Mouse (Mus musculus): Measurements from ENCODE around the gene Thsd7a.

The Thsd7a gene

GRCm38 (mm10) chr6:12628637-12629246 lies 120.5 kb downstream of the Thsd7a start:
- DNase-seq, result no peak

DNA sequence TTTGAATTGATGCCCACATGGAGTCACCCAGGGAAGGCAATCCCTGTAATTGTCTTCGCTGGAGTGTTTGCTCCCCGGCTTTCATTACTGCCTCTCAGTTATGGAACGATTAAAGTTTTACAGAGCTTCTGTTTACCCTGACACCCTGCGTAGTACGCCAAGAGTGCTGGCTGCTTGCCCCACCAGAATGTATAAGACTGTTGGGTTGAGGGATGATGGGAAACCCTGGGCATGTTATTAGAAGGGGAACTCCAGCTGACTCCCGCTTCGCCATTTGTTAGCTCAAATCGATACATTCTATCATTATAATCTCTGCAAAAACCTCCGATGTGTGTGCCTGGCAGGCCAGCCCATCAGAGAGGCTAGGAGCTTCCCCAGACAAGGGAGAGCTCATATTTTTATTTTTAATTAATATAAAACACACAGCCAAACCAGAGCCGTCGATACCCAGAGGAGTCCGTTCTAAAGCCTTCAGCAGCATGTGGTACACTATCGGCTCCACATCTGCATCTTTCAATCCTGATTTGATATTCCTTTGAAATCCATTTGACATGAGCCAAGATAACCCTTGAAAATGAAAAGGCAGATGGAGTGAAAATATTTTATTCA lies 142.5 kb downstream of the Thsd7a start:
- DNase-seq, result peak; percentile 7

- DNase-seq, result no peak
Observed at GRCm38 (mm10) chr6:12602927-12603326, 146.3 kb downstream of the Thsd7a start.

- DNase-seq, result no peak
Observed at GRCm38 (mm10) chr6:12602161-12602560, 147.0 kb downstream of the Thsd7a start.

GRCm38 (mm10) chr6:12584456-12584855 lies 164.8 kb downstream of the Thsd7a start:
- DNase-seq, result no peak

- no peak for DNase-seq
Observed at GRCm38 (mm10) chr6:12581143-12581542, 168.1 kb downstream of the Thsd7a start.

DNA sequence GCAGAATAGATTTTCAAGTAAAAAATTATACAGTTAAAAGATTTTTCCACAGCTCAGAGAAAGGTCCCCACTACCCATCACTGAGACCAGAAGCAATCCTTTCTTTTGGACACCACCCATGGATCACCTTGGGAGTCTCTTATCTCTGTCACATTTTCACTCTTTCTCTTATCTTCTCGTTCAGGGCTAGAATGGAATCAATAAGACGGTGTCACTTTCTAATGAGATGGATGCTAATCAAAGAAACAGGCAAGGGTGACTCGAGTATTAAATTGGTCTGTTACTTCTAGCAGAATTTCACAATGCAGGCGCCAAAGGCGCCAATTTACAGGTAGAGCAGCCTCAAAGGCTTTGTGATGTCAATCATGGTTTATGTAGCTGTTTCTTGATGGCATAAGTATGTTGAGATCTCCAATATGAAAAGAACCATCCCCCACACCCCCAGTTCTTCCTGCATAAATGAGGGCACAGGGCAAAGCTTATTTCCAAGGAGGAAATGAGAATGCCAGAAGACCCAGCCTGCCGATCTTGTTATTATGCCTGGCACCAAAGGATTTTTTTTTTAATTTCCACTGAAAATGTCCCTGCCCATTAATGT lies 173.5 kb downstream of the Thsd7a start:
- no peak for DNase-seq

- no peak for DNase-seq
Observed at GRCm38 (mm10) chr6:12572202-12572601, 177.0 kb downstream of the Thsd7a start.

- no peak for DNase-seq
Observed at GRCm38 (mm10) chr6:12565136-12565535, 184.1 kb downstream of the Thsd7a start.

GRCm38 (mm10) chr6:12562336-12562735 lies 186.9 kb downstream of the Thsd7a start:
- DNase-seq, result no peak

GRCm38 (mm10) chr6:12560500-12560899 lies 188.7 kb downstream of the Thsd7a start:
- DNase-seq, result no peak

DNA sequence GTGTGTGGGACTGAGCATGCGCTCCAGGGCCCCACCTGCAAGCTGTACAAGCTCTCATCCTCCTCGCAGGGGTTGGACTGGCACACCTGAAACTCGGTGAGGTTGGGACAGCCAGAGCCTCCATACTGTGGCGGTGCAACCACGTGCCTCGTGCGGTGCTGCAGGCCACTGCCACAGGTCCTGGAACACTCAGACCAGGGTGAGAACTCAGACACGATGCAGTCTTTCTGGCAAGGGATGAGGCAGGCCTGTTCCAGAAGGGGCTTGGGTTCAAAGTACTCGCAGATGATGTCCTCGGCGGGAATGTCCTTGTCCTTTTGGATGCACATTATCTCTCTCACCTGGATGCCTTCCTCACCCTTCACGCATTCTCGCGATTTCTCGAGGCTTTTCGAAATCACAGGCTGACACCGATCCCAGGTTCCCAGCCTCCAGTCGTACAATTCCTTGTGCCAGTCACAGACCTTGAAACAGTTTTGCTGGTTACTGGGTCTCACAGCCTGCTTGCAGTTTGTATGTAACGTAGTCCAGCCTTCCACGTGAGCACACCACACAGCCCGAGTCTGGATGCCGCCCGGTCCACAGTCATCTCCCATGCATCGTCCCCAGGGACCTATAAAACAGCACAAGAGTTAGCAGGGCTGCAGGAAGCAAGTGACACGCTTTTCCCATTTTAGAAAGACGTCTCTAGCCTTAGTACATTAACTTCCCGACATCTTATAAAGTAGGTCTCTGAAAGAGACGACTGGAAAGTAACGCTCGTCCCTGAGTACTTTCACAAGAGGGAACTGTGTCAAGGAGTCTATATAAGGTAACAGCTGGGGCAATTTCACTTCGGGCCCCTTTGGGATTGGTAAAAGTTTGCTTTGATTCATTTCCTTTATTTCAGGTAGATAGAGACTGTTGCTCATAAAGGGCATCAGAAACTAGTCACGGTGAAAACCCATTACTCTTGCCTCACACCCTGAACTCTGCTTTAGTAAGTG lies 193.8 kb downstream of the Thsd7a start:
- DNase-seq, result no peak

DNA sequence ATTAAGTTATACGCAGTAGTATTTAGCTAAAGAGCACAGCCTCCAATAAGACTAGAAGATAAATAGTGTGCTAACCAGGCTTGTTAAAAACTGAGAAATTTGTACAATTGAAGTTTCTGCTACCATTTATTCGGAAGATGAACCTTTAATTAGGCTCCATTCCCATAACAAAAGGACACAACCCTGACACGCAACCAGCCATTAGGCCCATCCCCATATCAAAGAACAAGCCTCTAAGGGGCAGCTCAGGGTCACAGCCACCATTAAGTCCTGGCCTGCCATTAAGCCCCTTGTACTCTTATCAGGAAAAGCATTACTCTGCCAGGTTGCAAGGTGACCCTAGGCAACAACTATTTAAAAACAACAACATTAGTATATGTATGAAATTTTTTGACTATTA lies 198.0 kb downstream of the Thsd7a start:
- DNase-seq, result no peak

- DNase-seq, result no peak
Observed at GRCm38 (mm10) chr6:12550054-12550655, 199.1 kb downstream of the Thsd7a start.

GRCm38 (mm10) chr6:12544096-12544495 lies 205.1 kb downstream of the Thsd7a start:
- DNase-seq, result no peak

- no peak for DNase-seq
Observed at GRCm38 (mm10) chr6:12542496-12542895, 206.7 kb downstream of the Thsd7a start.

- DNase-seq, result no peak
Observed at GRCm38 (mm10) chr6:12519121-12519520, 230.1 kb downstream of the Thsd7a start.

GRCm38 (mm10) chr6:12518283-12518903 lies 230.8 kb downstream of the Thsd7a start:
- no peak for DNase-seq

DNA sequence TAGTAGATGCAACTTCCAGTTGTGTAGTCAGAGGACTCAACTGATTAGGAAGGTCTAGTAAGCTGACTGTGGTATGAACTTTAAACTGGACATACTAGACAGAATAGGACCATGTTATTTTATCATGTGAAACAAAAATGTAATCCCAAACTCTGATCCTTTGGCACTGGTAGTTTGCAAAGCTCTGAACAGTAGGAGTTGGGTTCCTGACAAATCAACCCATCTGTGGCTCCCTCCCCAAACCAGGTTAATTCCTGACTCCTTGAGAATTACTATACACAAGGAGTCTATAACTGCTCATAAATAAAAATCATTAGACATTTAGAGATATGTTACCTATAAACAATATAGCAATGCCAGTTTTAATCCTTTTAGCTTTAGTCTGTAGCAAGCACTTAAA lies 231.5 kb downstream of the Thsd7a start:
- DNase-seq, result no peak

GRCm38 (mm10) chr6:12506877-12507276 lies 242.3 kb downstream of the Thsd7a start:
- no peak for DNase-seq

- no peak for DNase-seq
Observed at GRCm38 (mm10) chr6:12503867-12504266, 245.3 kb downstream of the Thsd7a start.

- no peak for DNase-seq
Observed at GRCm38 (mm10) chr6:12500888-12501287, 248.3 kb downstream of the Thsd7a start.
